Mouse (Mus musculus) stomach, embryonic 14.5 days (tissue): ENCODE data around the gene Prdx2. TPM values are rescaled to one million over a fixed set of nuclear protein-coding genes. Genes with fewer than 3 reads are reported as not detected.

Source experiments
- ATAC-seq: fragments of 200-750 bp; cut with Nextera tagmentation; 2 replicates; pipeline ENCODE4 v1.8.0; 2017; ENCODE audit warnings: low read depth, moderate TSS enrichment; ENCODE audit not compliant: insufficient number of reproducible peaks, insufficient read depth, low FRiP score
- H3K27ac ChIP-seq: fragments of 300-500 bp; sonication (generic); 2 replicates; pipeline ENCODE4 v1.5.1; 2014; ENCODE audit warnings: mild to moderate bottlenecking, low read length, moderate library complexity, mixed read lengths
- H3K27me3 ChIP-seq: fragments of 300-500 bp; sonication (generic); 2 replicates; pipeline ENCODE4 v1.6.1; 2014; ENCODE audit warnings: low read length, control low read depth, mixed read lengths; ENCODE audit not compliant: control insufficient read depth, insufficient read depth
- H3K36me3 ChIP-seq: fragments of 300-500 bp; sonication (generic); 2 replicates; pipeline ENCODE4 v1.6.1; 2014; ENCODE audit warnings: mild to moderate bottlenecking, control low read depth, low read length, moderate library complexity, mixed read lengths; ENCODE audit not compliant: control insufficient read depth, insufficient read depth
- H3K4me1 ChIP-seq: fragments of 300-500 bp; sonication (generic); 2 replicates; pipeline ENCODE4 v1.6.1; 2014; ENCODE audit warnings: low read length, control low read depth, mixed read lengths; ENCODE audit not compliant: control insufficient read depth, insufficient read depth
- H3K4me2 ChIP-seq: fragments of 300-500 bp; sonication (generic); replicated peaks from 2 replicates; pipeline ENCODE4 v1.6.1; 2014; ENCODE audit warnings: low read depth, low read length, control low read depth
- H3K4me3 ChIP-seq: fragments of 300-500 bp; sonication (generic); 2 replicates; pipeline ENCODE4 v1.5.1; 2014; ENCODE audit warnings: low read depth, low read length, control low read depth
- H3K9ac ChIP-seq: fragments of 300-500 bp; sonication (generic); replicated peaks from 2 replicates; pipeline ENCODE4 v1.6.1; 2014; ENCODE audit warnings: low read depth, mild to moderate bottlenecking, control low read depth, low read length, moderate library complexity, mixed read lengths
- H3K9me3 ChIP-seq: fragments of 300-500 bp; sonication (generic); 2 replicates; pipeline ENCODE4 v1.6.1; 2016; ENCODE audit warnings: low read depth, low read length, control low read depth; ENCODE audit not compliant: control insufficient read depth
- WGBS: fragments of 180-500 bp; shearing (Covaris S2); extraction: QIAGEN DNeasy Blood & Tissue Kit; methylation state at CpG from one replicate; pipeline ENCODE4 v1.1.7; 2014; 5-methylcytosine and 5-hydroxymethylcytosine counted together
- polyA plus RNA-seq: library from polyadenylated mRNA; unstranded; fragments of >200 nt; fragmentation: Nextera tagmentation; extraction: Ambion mirVana; gene quantifications from 2 replicates; pipeline ENCODE4 v1.2.1, GENCODE M21; 2014

Gene Prdx2
- polyA plus RNA-seq, 1 experiment from 2014 or later, result 888 TPM

- Histone ChIP-seq H3K4me3 (no peak overlapping the region), H3K36me3 (no peaks in the 10 kb centered on the region; the same call in 1 of the 2 replicates), H3K9me3 (no peaks in the 10 kb centered on the region), H3K4me1 (peaks cover 17% of the 10 kb centered on the region), H3K4me2 (no peak overlapping the region), H3K27ac (no peak overlapping the region), H3K27me3 (no peaks in the 10 kb centered on the region), H3K9ac (no peak overlapping the region)
- 85% methylated on average over 4 of the region's 4 CpGs for WGBS
- ATAC-seq, result no peak
Observed at GRCm38 (mm10) chr8:84963952-84964351, 5.4 kb upstream of the Prdx2 start.

GRCm38 (mm10) chr8:84965731-84966291, 3.6 kb upstream of the Prdx2 start:
- ATAC-seq, result peak; percentile 90
- H3K9me3 ChIP-seq, result no peaks in the 10 kb centered on the region
- H3K4me3 ChIP-seq, result peak overlapping the region; percentile 61
- peak overlapping the region; percentile 68 for H3K9ac ChIP-seq
- H3K36me3 ChIP-seq, result no peaks in the 10 kb centered on the region; the same call in 1 of the 2 replicates
- WGBS, result under 1% methylated on average over 41 of the region's 41 CpGs
- H3K27me3 ChIP-seq, result no peaks in the 10 kb centered on the region
- H3K4me1 ChIP-seq, result peaks cover 21% of the 10 kb centered on the region
- peak overlapping the region; percentile 94 for H3K4me2 ChIP-seq
- H3K27ac ChIP-seq, result peak overlapping the region; percentile 59

DNA sequence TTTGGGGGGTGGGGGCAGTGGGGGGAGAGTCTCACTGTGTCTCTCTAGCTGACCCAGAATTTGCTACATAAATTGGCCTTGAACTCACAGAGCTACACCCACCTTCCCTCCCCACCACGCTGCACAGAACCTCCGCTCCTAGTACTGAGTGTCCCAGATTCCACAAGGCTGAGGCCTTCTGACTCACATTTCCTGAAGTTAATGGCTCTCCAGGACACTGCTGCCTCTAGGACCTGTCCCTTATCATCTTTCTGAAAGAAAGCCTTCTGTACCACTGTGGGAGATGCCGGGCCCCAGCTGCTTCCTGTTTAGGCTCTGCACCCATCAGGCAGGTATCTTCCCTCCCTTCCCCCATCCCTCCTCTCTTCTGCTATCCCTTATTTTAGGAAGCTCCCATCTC, 2.8 kb upstream of the Prdx2 start:
- H3K9ac ChIP-seq, result no peak overlapping the region
- peaks cover 25% of the 10 kb centered on the region for H3K4me1 ChIP-seq
- no peak overlapping the region for H3K4me3 ChIP-seq
- 43% methylated on average over 3 of the region's 3 CpGs for WGBS
- no peaks in the 10 kb centered on the region for H3K9me3 ChIP-seq
- no peak for ATAC-seq
- no peak overlapping the region for H3K4me2 ChIP-seq
- no peaks in the 10 kb centered on the region for H3K27me3 ChIP-seq
- H3K36me3 ChIP-seq, result peaks cover 8% of the 10 kb centered on the region; the same call in 1 of the 2 replicates
- H3K27ac ChIP-seq, result peak overlapping the region; percentile 29; the same call in 1 of the 2 replicates

GRCm38 (mm10) chr8:84967532-84968304, 1.7 kb upstream of the Prdx2 start:
- H3K4me1 ChIP-seq, result peaks cover 25% of the 10 kb centered on the region
- no peaks in the 10 kb centered on the region for H3K27me3 ChIP-seq
- H3K36me3 ChIP-seq, result peaks cover 18% of the 10 kb centered on the region
- H3K9ac ChIP-seq, result no peak overlapping the region
- no peak overlapping the region for H3K27ac ChIP-seq
- no peaks in the 10 kb centered on the region for H3K9me3 ChIP-seq
- 90% methylated on average over 13 of the region's 13 CpGs for WGBS
- no peak overlapping the region for H3K4me3 ChIP-seq
- no peak for ATAC-seq
- H3K4me2 ChIP-seq, result peak overlapping the region; percentile 83; the same call in 1 of the 2 replicates

DNA sequence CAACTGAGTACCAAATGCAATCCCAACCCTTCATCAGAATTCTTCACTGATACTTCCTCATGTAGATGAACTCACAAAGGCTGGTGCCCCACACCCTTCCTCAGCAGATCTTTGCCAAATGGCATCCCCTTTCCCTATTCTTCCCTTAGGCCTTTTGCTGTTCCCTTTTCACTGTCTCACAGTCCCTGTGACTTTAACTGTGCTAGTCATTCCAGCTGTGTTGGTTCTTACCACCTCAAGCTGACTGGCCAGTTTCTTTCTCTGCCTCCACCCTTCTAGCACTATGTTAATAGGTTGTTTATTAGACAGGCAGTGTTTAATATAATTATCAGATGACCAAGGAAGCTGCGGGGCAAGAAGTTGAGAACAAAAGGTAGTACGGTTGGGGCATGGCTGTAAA, 737 bp upstream of the Prdx2 start:
- ATAC-seq, result no peak

GRCm38 (mm10) chr8:84970135-84970790, 876 bp downstream of the Prdx2 start:
- Histone ChIP-seq H3K4me3 (peak overlapping the region; percentile 51), H3K4me1 (peaks cover 21% of the 10 kb centered on the region), H3K4me2 (peak overlapping the region; percentile 83), H3K9me3 (no peaks in the 10 kb centered on the region), H3K36me3 (peaks cover 30% of the 10 kb centered on the region), H3K27ac (peak overlapping the region; percentile 83), H3K27me3 (no peaks in the 10 kb centered on the region), H3K9ac (peak overlapping the region; percentile 67)
- no peak for ATAC-seq
- WGBS, result 6% methylated on average over 21 of the region's 21 CpGs

More for the DNA sequence above, 737 bp upstream of the Prdx2 start:
- peak overlapping the region; percentile 83 for H3K27ac ChIP-seq
- peaks cover 25% of the 10 kb centered on the region for H3K4me1 ChIP-seq
- H3K4me3 ChIP-seq, result peak overlapping the region; percentile 51
- peaks cover 26% of the 10 kb centered on the region for H3K36me3 ChIP-seq
- peak overlapping the region; percentile 83 for H3K4me2 ChIP-seq
- 10% methylated on average over 2 of the region's 2 CpGs for WGBS
- no peaks in the 10 kb centered on the region for H3K9me3 ChIP-seq
- peak overlapping the region; percentile 67 for H3K9ac ChIP-seq
- H3K27me3 ChIP-seq, result no peaks in the 10 kb centered on the region

- no peaks in the 10 kb centered on the region for H3K9me3 ChIP-seq
- no peak; the same call in 1 of the 2 replicates for ATAC-seq
- peak overlapping the region; percentile 83 for H3K4me2 ChIP-seq
- H3K27me3 ChIP-seq, result no peaks in the 10 kb centered on the region
- no peak overlapping the region for H3K27ac ChIP-seq
- H3K4me3 ChIP-seq, result peak overlapping the region; percentile 51
- peaks cover 30% of the 10 kb centered on the region for H3K36me3 ChIP-seq
- peak overlapping the region; percentile 67; the same call in 1 of the 2 replicates for H3K9ac ChIP-seq
- WGBS, result 60% methylated on average over 5 of the region's 5 CpGs
- H3K4me1 ChIP-seq, result peaks cover 25% of the 10 kb centered on the region
Observed at GRCm38 (mm10) chr8:84970913-84971312, 1.5 kb downstream of the Prdx2 start.

DNA sequence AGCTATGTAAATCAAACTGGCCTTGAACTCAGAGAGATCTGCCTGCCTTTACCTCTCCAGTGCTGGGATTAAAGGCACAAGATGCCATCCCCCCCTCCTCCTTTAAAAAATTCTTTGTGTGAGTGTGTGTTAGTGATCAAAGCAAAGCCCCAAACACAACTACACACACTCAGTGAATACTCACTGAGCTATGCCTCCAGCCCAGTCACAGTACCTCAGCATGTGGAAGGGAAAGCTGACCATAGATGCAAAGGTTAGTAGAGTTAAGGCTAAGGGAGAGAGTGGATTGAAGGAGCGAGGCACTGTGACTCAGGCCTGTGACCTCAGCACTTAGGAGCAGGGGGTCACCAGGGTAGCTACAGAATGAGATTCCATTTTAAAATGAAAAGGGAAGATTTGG, 3.7 kb downstream of the Prdx2 start:
- no peak for ATAC-seq
- Histone ChIP-seq H3K9me3 (no peaks in the 10 kb centered on the region), H3K9ac (no peak overlapping the region), H3K27ac (no peak overlapping the region), H3K4me1 (peaks cover 31% of the 10 kb centered on the region), H3K4me2 (no peak overlapping the region), H3K4me3 (no peak overlapping the region), H3K27me3 (no peaks in the 10 kb centered on the region), H3K36me3 (peaks cover 30% of the 10 kb centered on the region)
- WGBS, result 75% methylated on average over 1 of the region's 1 CpGs
